Mouse (Mus musculus): ENCODE measurements around the gene Lig3. TPM values are rescaled to one million over a fixed set of nuclear protein-coding genes. Genes with fewer than 3 reads are reported as not detected.

Lig3 gene
- 31.8 and 32.4 TPM in 2 replicates for polyA plus RNA-seq (2016; fragmentation: Nextera tagmentation; extraction: Ambion mirVana)

- Histone ChIP-seq H3K36me3 (peaks cover 30% of the 10 kb centered on the region), H3K27ac (peak within 1 kb of the TSS; percentile 99), H3K9me3 (no peaks in the 10 kb centered on the region), H3K4me1 (peaks cover 16% of the 10 kb centered on the region), H3K27me3 (ENCODE audit: insufficient read depth, poor library complexity, severe bottlenecking) (no peaks in the 10 kb centered on the region), H3K4me3 (peak within 1 kb of the TSS; percentile 95)
- DNase-seq (ENCODE audit: low spot score): peak; percentile 94
- WGBS: under 1% methylated on average over 79 of the region's 90 CpGs
These were observed at the start of gene Lig3 for GRCm38 (mm10) chr11:82780983-82781903. Gene Lig3, plus strand, starts transcription at chr11:82781108.

- H3K4me1 ChIP-seq: no peaks in the 10 kb centered on the region
- DNase-seq (ENCODE audit: low spot score): no peak
- no peak overlapping the region for H3K4me3 ChIP-seq
- no peaks in the 10 kb centered on the region for H3K36me3 ChIP-seq
- no peaks in the 10 kb centered on the region for H3K9me3 ChIP-seq
- H3K27ac ChIP-seq: no peak overlapping the region
- H3K27me3 ChIP-seq (ENCODE audit: insufficient read depth, poor library complexity, severe bottlenecking): no peaks in the 10 kb centered on the region
These were observed 46.7 kb upstream of the Lig3 start for GRCm38 (mm10) chr11:82734227-82734626.

GRCm38 (mm10) chr11:82739006-82739405 lies 41.9 kb upstream of the Lig3 start:
- Histone ChIP-seq H3K27ac (no peak overlapping the region), H3K36me3 (no peaks in the 10 kb centered on the region), H3K9me3 (no peaks in the 10 kb centered on the region), H3K4me1 (no peaks in the 10 kb centered on the region), H3K4me3 (no peak overlapping the region), H3K27me3 (ENCODE audit: insufficient read depth, poor library complexity, severe bottlenecking) (no peaks in the 10 kb centered on the region)
- no peak for DNase-seq (ENCODE audit: low spot score)

GRCm38 (mm10) chr11:82746138-82746537 lies 34.8 kb upstream of the Lig3 start:
- Histone ChIP-seq H3K36me3 (no peaks in the 10 kb centered on the region), H3K27me3 (ENCODE audit: insufficient read depth, poor library complexity, severe bottlenecking) (peaks cover 5% of the 10 kb centered on the region), H3K4me3 (no peak overlapping the region), H3K27ac (no peak overlapping the region), H3K4me1 (no peaks in the 10 kb centered on the region), H3K9me3 (no peaks in the 10 kb centered on the region)
- no peak for DNase-seq (ENCODE audit: low spot score)
- WGBS: 29% methylated on average over 6 of the region's 6 CpGs

- no peaks in the 10 kb centered on the region for H3K36me3 ChIP-seq
- H3K27me3 ChIP-seq (ENCODE audit: insufficient read depth, poor library complexity, severe bottlenecking): peaks cover 5% of the 10 kb centered on the region
- no peak for DNase-seq (ENCODE audit: low spot score)
- no peaks in the 10 kb centered on the region for H3K9me3 ChIP-seq
- no peak overlapping the region for H3K4me3 ChIP-seq
- 66% methylated on average over 8 of the region's 8 CpGs for WGBS
- no peaks in the 10 kb centered on the region for H3K4me1 ChIP-seq
- no peak overlapping the region for H3K27ac ChIP-seq
These were observed 34.0 kb upstream of the Lig3 start for GRCm38 (mm10) chr11:82746857-82747366.

GRCm38 (mm10) chr11:82752349-82753115 lies 28.4 kb upstream of the Lig3 start:
- no peaks in the 10 kb centered on the region for H3K36me3 ChIP-seq
- no peaks in the 10 kb centered on the region for H3K27me3 ChIP-seq (ENCODE audit: insufficient read depth, poor library complexity, severe bottlenecking)
- WGBS: 63% methylated on average over 6 of the region's 6 CpGs
- no peaks in the 10 kb centered on the region for H3K9me3 ChIP-seq
- H3K4me3 ChIP-seq: no peak overlapping the region
- H3K27ac ChIP-seq: no peak overlapping the region
- DNase-seq (ENCODE audit: low spot score): no peak
- no peaks in the 10 kb centered on the region for H3K4me1 ChIP-seq

GRCm38 (mm10) chr11:82755919-82756318 lies 25.0 kb upstream of the Lig3 start:
- Histone ChIP-seq H3K27ac (no peak overlapping the region), H3K4me1 (no peaks in the 10 kb centered on the region), H3K4me3 (no peak overlapping the region), H3K9me3 (no peaks in the 10 kb centered on the region), H3K36me3 (no peaks in the 10 kb centered on the region), H3K27me3 (ENCODE audit: insufficient read depth, poor library complexity, severe bottlenecking) (no peaks in the 10 kb centered on the region)
- DNase-seq (ENCODE audit: low spot score): no peak
- 82% methylated on average over 1 of the region's 1 CpGs for WGBS

- no peak overlapping the region for H3K4me3 ChIP-seq
- WGBS: 84% methylated on average over 6 of the region's 6 CpGs
- H3K9me3 ChIP-seq: no peaks in the 10 kb centered on the region
- 0 out of 2 replicates have a peak, but pooled peaks cover 3% of the 10 kb centered on the region for H3K36me3 ChIP-seq
- H3K27ac ChIP-seq: no peak overlapping the region
- H3K27me3 ChIP-seq (ENCODE audit: insufficient read depth, poor library complexity, severe bottlenecking): no peaks in the 10 kb centered on the region
- peaks cover 22% of the 10 kb centered on the region for H3K4me1 ChIP-seq
- DNase-seq (ENCODE audit: low spot score): no peak
These were observed 18.6 kb upstream of the Lig3 start for GRCm38 (mm10) chr11:82762286-82762829.

GRCm38 (mm10) chr11:82763261-82763660 lies 17.6 kb upstream of the Lig3 start:
- Histone ChIP-seq H3K9me3 (no peaks in the 10 kb centered on the region), H3K4me3 (peak overlapping the region; percentile 92), H3K4me1 (peaks cover 22% of the 10 kb centered on the region), H3K27me3 (ENCODE audit: insufficient read depth, poor library complexity, severe bottlenecking) (no peaks in the 10 kb centered on the region), H3K36me3 (0 out of 2 replicates have a peak, but pooled peaks cover 3% of the 10 kb centered on the region), H3K27ac (peak overlapping the region; percentile 96)
- no peak for DNase-seq (ENCODE audit: low spot score)
- 18% methylated on average over 4 of the region's 4 CpGs for WGBS

GRCm38 (mm10) chr11:82763742-82764437 lies 17.0 kb upstream of the Lig3 start, which contains the start of the genes Cct6b and Zfp830:
Gene Cct6b, minus strand, starts transcription at chr11:82764321.
Gene Zfp830, plus strand, starts transcription at chr11:82764345.
- peak within 1 kb of the TSS; percentile 96 for H3K27ac ChIP-seq
- peak; percentile 97 for DNase-seq (ENCODE audit: low spot score)
- peaks cover 7% of the 10 kb centered on the region; the same call in 1 of the 2 replicates for H3K36me3 ChIP-seq
- peaks cover 22% of the 10 kb centered on the region for H3K4me1 ChIP-seq
- H3K27me3 ChIP-seq (ENCODE audit: insufficient read depth, poor library complexity, severe bottlenecking): no peaks in the 10 kb centered on the region
- under 1% methylated on average over 44 of the region's 44 CpGs for WGBS
- H3K4me3 ChIP-seq: peak within 1 kb of the TSS; percentile 92
- H3K9me3 ChIP-seq: no peaks in the 10 kb centered on the region

- DNase-seq (ENCODE audit: low spot score): no peak
- under 1% methylated on average over 28 of the region's 28 CpGs for WGBS
- Histone ChIP-seq H3K9me3 (no peaks in the 10 kb centered on the region), H3K36me3 (peaks cover 7% of the 10 kb centered on the region; the same call in 1 of the 2 replicates), H3K27me3 (ENCODE audit: insufficient read depth, poor library complexity, severe bottlenecking) (no peaks in the 10 kb centered on the region), H3K4me1 (peaks cover 22% of the 10 kb centered on the region), H3K4me3 (peak overlapping the region; percentile 92), H3K27ac (peak overlapping the region; percentile 96)
These were observed 16.4 kb upstream of the Lig3 start for GRCm38 (mm10) chr11:82764438-82764924.

- H3K9me3 ChIP-seq: no peaks in the 10 kb centered on the region
- no peaks in the 10 kb centered on the region for H3K27me3 ChIP-seq (ENCODE audit: insufficient read depth, poor library complexity, severe bottlenecking)
- H3K4me1 ChIP-seq: peaks cover 16% of the 10 kb centered on the region
- H3K4me3 ChIP-seq: peak overlapping the region; percentile 95
- peak; percentile 68 for DNase-seq (ENCODE audit: low spot score)
- H3K27ac ChIP-seq: peak overlapping the region; percentile 99
- WGBS: 60% methylated on average over 5 of the region's 5 CpGs
- H3K36me3 ChIP-seq: peaks cover 20% of the 10 kb centered on the region
These were observed 774 bp upstream of the Lig3 start for GRCm38 (mm10) chr11:82780134-82780533.
